Mouse (Mus musculus): Measurements from ENCODE around the gene Spc24.

DNA sequence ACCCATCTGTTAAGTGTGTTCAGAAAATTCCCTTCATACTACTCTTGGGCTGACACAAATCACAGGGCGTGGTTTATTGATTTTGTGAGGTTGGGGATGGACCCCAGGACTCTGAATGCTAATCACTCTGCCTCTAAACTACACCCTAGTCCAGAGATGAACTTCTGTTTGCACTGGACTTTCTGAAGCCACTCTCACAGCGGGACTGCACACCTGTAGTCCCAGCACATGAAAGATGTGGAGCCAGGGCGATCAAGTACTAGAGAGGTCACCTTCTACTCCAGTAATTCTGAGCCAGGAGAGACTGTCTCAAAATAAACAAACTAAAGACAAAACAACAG is 38.9 kb upstream of the Spc24 start:
- TF ChIP-seq POLR2A (IDR thresholded peaks at IDR 0.05; ENCODE audit: borderline replicate concordance, control insufficient read depth, low read depth, low read length) = no peak
- TF ChIP-seq CTCF (IDR thresholded peaks at IDR 0.05; ENCODE audit: control insufficient read depth, insufficient read depth, low read length) = no peak

Data from bone marrow, adult 2 months (tissue).